8 mouse cellular contexts compared by ENCODE assay signal in genomic region chr1:74415143-74415542, GRCm38 (mm10). TPM values are rescaled to one million over a fixed set of nuclear protein-coding genes. Genes with fewer than 3 reads are reported as not detected.
A peak's percentile ranks its signal among the peaks of the same experiment; 100 is the strongest.
DNase-seq lines count a peak whose midpoint lies in the region; ATAC-seq and TF ChIP-seq lines count a peak whose summit lies in the region.

No protein-coding gene starts in this region.

- peaks cover 0 to 4% of the 10 kb centered on the region in 2 experiments; a peak in 2 of 4 replicates for H3K36me3 ChIP-seq in MEL (ENCODE audit: control insufficient read depth in 1 of 2, insufficient read depth in 2 of 2, low read length in 2 of 2)
- H3K36me3 ChIP-seq in liver, embryonic 15.5 days (replicated peaks), result no peaks in the 10 kb centered on the region

- H3K27me3 ChIP-seq in MEL (ENCODE audit: control insufficient read depth in 1 of 2, insufficient read depth in 2 of 2, low read length in 2 of 2), result no peaks in the 10 kb centered on the region
- no peaks in the 10 kb centered on the region for H3K27me3 ChIP-seq in liver, embryonic 15.5 days

- TF ChIP-seq POLR2A in MEL (IDR thresholded peaks at IDR 0.05; ENCODE audit: control insufficient read depth in 1 of 2, insufficient read depth in 1 of 2, low read depth in 1 of 2, low read length in 2 of 2, poor library complexity in 1 of 2), result no peak

- H3K27ac ChIP-seq in MEL (ENCODE audit: control insufficient read depth, low read depth, low read length), result no peak overlapping the region
- H3K27ac ChIP-seq in liver, embryonic 15.5 days (replicated peaks), result peak overlapping the region; percentile 7; the same call in 1 of the 2 replicates

- no peak for TF ChIP-seq CTCF in MEL (IDR thresholded peaks at IDR 0.05 in 2 of 3, conservative IDR thresholded peaks at IDR 0.05 in 1 of 3; ENCODE audit: control insufficient read depth in 1 of 3, insufficient read depth in 1 of 3, low read depth in 2 of 3, low read length in 3 of 3, poor library complexity in 1 of 3, severe bottlenecking in 1 of 3)

- H3K4me3 ChIP-seq in MEL (ENCODE audit: control insufficient read depth in 1 of 2, insufficient read depth in 1 of 2, low read depth in 2 of 2, low read length in 2 of 2), result no peak overlapping the region
- H3K4me3 ChIP-seq in liver, embryonic 15.5 days (replicated peaks), result no peak overlapping the region

- DNase-seq in frontal cortex, postnatal 25 days (ENCODE audit: low spot score in 2 of 2), result no peak
- peak; percentile 67 for DNase-seq in MEL (ENCODE audit: low read depth, low spot score)
- DNase-seq in urinary bladder, adult 18-20 months (ENCODE audit: low spot score in 2 of 2), result no peak
- DNase-seq in frontal cortex, postnatal 36 days (ENCODE audit: low spot score in 2 of 2), result no peak
- DNase-seq in frontal cortex, postnatal 10 days (ENCODE audit: low spot score in 2 of 2), result no peak

- WGBS in liver, embryonic 15.5 days (ENCODE audit: insufficient replicate concordance), result 43% methylated on average over 4 of the region's 4 CpGs

- H3K4me1 ChIP-seq in MEL (ENCODE audit: control insufficient read depth in 1 of 2, insufficient read depth in 2 of 2, low read length in 2 of 2), result peaks cover 3 to 7% of the 10 kb centered on the region in 2 experiments; a peak in 3 of 4 replicates
- H3K4me1 ChIP-seq in liver, embryonic 15.5 days (replicated peaks), result peaks cover 18% of the 10 kb centered on the region

- peak; percentile 59 for ATAC-seq in frontal cortex, adult (ENCODE audit: low TSS enrichment)
- ATAC-seq in hematopoietic stem cell, adult 5-6 weeks (replicated peaks in 1 of 2; ENCODE audit: insufficient read depth in 1 of 2, low FRiP score in 2 of 2, low TSS enrichment in 1 of 2, low read depth in 1 of 2, poor library complexity in 2 of 2, severe bottlenecking in 2 of 2), result peak; percentile 22 to 56; a peak in 1 of 4 replicates
- peak; percentile 72 for ATAC-seq in liver, embryonic 15.5 days (ENCODE audit: insufficient read depth)

- no peak overlapping the region for H3K9ac ChIP-seq in MEL (ENCODE audit: control insufficient read depth, low read depth, low read length, poor library complexity, severe bottlenecking)
- H3K9ac ChIP-seq in liver, embryonic 15.5 days, result no peak overlapping the region

- TF ChIP-seq RAD21 in MEL (IDR thresholded peaks at IDR 0.05; ENCODE audit: low read depth, low read length), result no peak

- H3K4me2 ChIP-seq in liver, embryonic 15.5 days, result no peak overlapping the region

- H3K79me2 ChIP-seq in MEL (ENCODE audit: control insufficient read depth, insufficient read depth, low read length, poor library complexity), result no peaks in the 10 kb centered on the region

- H3K9me3 ChIP-seq in MEL (replicated peaks; ENCODE audit: insufficient read depth, low read length), result no peaks in the 10 kb centered on the region
- H3K9me3 ChIP-seq in liver, embryonic 15.5 days (replicated peaks), result peaks cover 11% of the 10 kb centered on the region; the same call in 1 of the 2 replicates

- TF ChIP-seq EP300 in MEL (IDR thresholded peaks at IDR 0.05; ENCODE audit: low read depth in 1 of 2, low read length in 2 of 2), result no peak

TF ChIP-seq in MEL, 35 proteins besides CTCF, POLR2A, EP300 and RAD21:
- TF ChIP-seq UBTF (IDR thresholded peaks at IDR 0.05; ENCODE audit: borderline replicate concordance, insufficient read depth, low read depth, low read length) (no peak), POLR2AphosphoS5 (IDR thresholded peaks at IDR 0.05; ENCODE audit: borderline replicate concordance, low read depth, low read length) (no peak), ZKSCAN1 (IDR thresholded peaks at IDR 0.05; ENCODE audit: low read depth, low read length) (no peak), BHLHE40 (IDR thresholded peaks at IDR 0.05; ENCODE audit: borderline replicate concordance, low read depth, low read length) (no peak), MAZ (IDR thresholded peaks at IDR 0.05; ENCODE audit: low read depth, low read length) (no peak), ZC3H11A (IDR thresholded peaks at IDR 0.05; ENCODE audit: low read depth, low read length) (no peak), TCF12 (IDR thresholded peaks at IDR 0.05; ENCODE audit: low read depth, low read length) (no peak), MEF2A (IDR thresholded peaks at IDR 0.05; ENCODE audit: extremely low read depth, insufficient replicate concordance, low read depth, low read length, poor library complexity, severe bottlenecking) (no peak)

RNA-seq across cellular contexts. Expression of gene Vil1, which starts 6.0 kb away (rescaled TPM):
- 0.03 and 0.04 TPM in 2 replicates for total RNA-seq in MEL (2012; rRNA removed)
- under 1 TPM in 1 of 2 experiments, not detected in 1; 0.04 TPM for polyA plus RNA-seq in MEL (2012; ENCODE audit: insufficient read depth in 1 of 2, insufficient read length in 2 of 2, low read depth in 1 of 2, low replicate concordance in 2 of 2, missing spikeins in 1 of 2)
- 0.55 TPM in 1 of 2 replicates, not detected in the other for total RNA-seq in hematopoietic stem cell, adult 5-6 weeks (2017)
- 0.76 and 0.99 TPM in 2 replicates for polyA plus RNA-seq in liver, embryonic 15.5 days (2015; fragmentation: Nextera tagmentation; extraction: Ambion mirVana)

RNA-seq across cellular contexts. Expression of gene Ctdsp1, which starts 23.8 kb away (rescaled TPM):
- 18.0 TPM in 2 replicates for total RNA-seq in MEL (2012; rRNA removed)
- polyA plus RNA-seq in MEL (2012; ENCODE audit: insufficient read depth in 1 of 2, insufficient read length in 2 of 2, low read depth in 1 of 2, low replicate concordance in 2 of 2, missing spikeins in 1 of 2), result 10 to 100 TPM in 1 of 2 experiments, not detected in 1; 69.8 TPM
- total RNA-seq in hematopoietic stem cell, adult 5-6 weeks (2017), result 38.1 and 40.0 TPM in 2 replicates
- 44.8 and 48.4 TPM in 2 replicates for polyA plus RNA-seq in liver, embryonic 15.5 days (2015; fragmentation: Nextera tagmentation; extraction: Ambion mirVana)

RNA-seq across cellular contexts. Expression of gene Slc11a1, which starts 40.1 kb away (rescaled TPM):
- 0.26 TPM in 1 of 2 replicates, not detected in the other for total RNA-seq in MEL (2012; rRNA removed)
- under 1 TPM in 1 of 2 experiments, not detected in 1; 0.11 TPM for polyA plus RNA-seq in MEL (2012; ENCODE audit: insufficient read depth in 1 of 2, insufficient read length in 2 of 2, low read depth in 1 of 2, low replicate concordance in 2 of 2, missing spikeins in 1 of 2)
- 3.2 TPM in 1 of 2 replicates, not detected in the other for total RNA-seq in hematopoietic stem cell, adult 5-6 weeks (2017)
- polyA plus RNA-seq in liver, embryonic 15.5 days (2015; fragmentation: Nextera tagmentation; extraction: Ambion mirVana), result 14.0 and 17.0 TPM in 2 replicates

RNA-seq across cellular contexts. Expression of gene Catip, which starts 53.2 kb away (rescaled TPM):
- 0.08 TPM in 1 of 2 replicates, not detected in the other for total RNA-seq in MEL (2012; rRNA removed)
- under 1 TPM in 1 of 2 experiments, not detected in 1; 0.08 TPM for polyA plus RNA-seq in MEL (2012; ENCODE audit: insufficient read depth in 1 of 2, insufficient read length in 2 of 2, low read depth in 1 of 2, low replicate concordance in 2 of 2, missing spikeins in 1 of 2)
- total RNA-seq in hematopoietic stem cell, adult 5-6 weeks (2017), result 1.3 TPM in 1 of 2 replicates, not detected in the other
- 0.06 TPM in 1 of 2 replicates, not detected in the other for polyA plus RNA-seq in liver, embryonic 15.5 days (2015; fragmentation: Nextera tagmentation; extraction: Ambion mirVana)
